Comparison of ENCODE assay signal across 9 mouse cellular contexts in genomic region chr2:91649152-91649551, GRCm38 (mm10). TPM values are rescaled to one million over a fixed set of nuclear protein-coding genes. Genes with fewer than 3 reads are reported as not detected.
DNase-seq lines count a peak whose midpoint lies in the region; ATAC-seq lines count a peak whose summit lies in the region.
"Had no signal": no experiment of that assay in that cellular context is flagged by ENCODE, and none has a peak within 500 bp of the region (broad histone marks: within the 10 kb centered on the region; RNA-seq: fewer than 3 reads in every experiment).

No protein-coding gene starts in this region.

- no peak for ATAC-seq in erythroblast, adult 5-6 weeks (replicated peaks; ENCODE audit: low FRiP score, poor library complexity, severe bottlenecking)
- no peak for ATAC-seq in embryonic facial prominence, embryonic 13.5 days (ENCODE audit: insufficient number of reproducible peaks, insufficient read depth, low FRiP score, low TSS enrichment, low read depth)
- ATAC-seq in stomach, embryonic 14.5 days (ENCODE audit: insufficient number of reproducible peaks, insufficient read depth, low FRiP score, low read depth): no peak

- peaks cover 52% of the 10 kb centered on the region for H3K4me1 ChIP-seq in erythroblast, embryonic 14.5 days (ENCODE audit: control insufficient read depth)
- H3K4me1 ChIP-seq in embryonic facial prominence, embryonic 13.5 days: peaks cover 22% of the 10 kb centered on the region
- H3K4me1 ChIP-seq in limb, embryonic 10.5 days: peaks cover 18% of the 10 kb centered on the region
- H3K4me1 ChIP-seq in stomach, embryonic 14.5 days (ENCODE audit: control insufficient read depth, insufficient read depth, low read length): peaks cover 14% of the 10 kb centered on the region; the same call in 1 of the 2 replicates

- H3K27me3 ChIP-seq in erythroblast, embryonic 14.5 days (ENCODE audit: control insufficient read depth): no peaks in the 10 kb centered on the region
- no peaks in the 10 kb centered on the region for H3K27me3 ChIP-seq in embryonic facial prominence, embryonic 13.5 days
- H3K27me3 ChIP-seq in limb, embryonic 10.5 days (ENCODE audit: low read depth, poor library complexity, severe bottlenecking): no peaks in the 10 kb centered on the region
- no peaks in the 10 kb centered on the region for H3K27me3 ChIP-seq in stomach, embryonic 14.5 days (ENCODE audit: control insufficient read depth, insufficient read depth, low read length)

- peaks cover 64% of the 10 kb centered on the region for H3K36me3 ChIP-seq in erythroblast, embryonic 14.5 days (ENCODE audit: control insufficient read depth)
- H3K36me3 ChIP-seq in embryonic facial prominence, embryonic 13.5 days: peaks cover 54% of the 10 kb centered on the region
- H3K36me3 ChIP-seq in limb, embryonic 10.5 days: peaks cover 63% of the 10 kb centered on the region
- H3K36me3 ChIP-seq in stomach, embryonic 14.5 days (ENCODE audit: control insufficient read depth, insufficient read depth, low read length): peaks cover 44% of the 10 kb centered on the region

- H3K27ac ChIP-seq in embryonic facial prominence, embryonic 13.5 days: peak overlapping the region; percentile 94
- peak overlapping the region; percentile 94 for H3K27ac ChIP-seq in limb, embryonic 10.5 days
- H3K27ac ChIP-seq in stomach, embryonic 14.5 days (ENCODE audit: low read length): peak overlapping the region; percentile 86

- peak overlapping the region; percentile 94 for H3K4me2 ChIP-seq in embryonic facial prominence, embryonic 13.5 days
- peak overlapping the region; percentile 65 for H3K4me2 ChIP-seq in stomach, embryonic 14.5 days (replicated peaks; ENCODE audit: low read depth, low read length)

- peak; percentile 40 for DNase-seq in 3134 (ENCODE audit: extremely low read depth, insufficient read length, low spot score)
- no peak for DNase-seq in limb, embryonic 10.5 days (ENCODE audit: low spot score)
- DNase-seq in retina, postnatal 1 day: no peak
- DNase-seq in left cerebral cortex, postnatal 36 days (ENCODE audit: low spot score in 2 of 2): no peak

- peak overlapping the region; percentile 73 for H3K4me3 ChIP-seq in erythroblast, embryonic 14.5 days (replicated peaks)
- H3K4me3 ChIP-seq in embryonic facial prominence, embryonic 13.5 days: peak overlapping the region; percentile 86
- H3K4me3 ChIP-seq in limb, embryonic 10.5 days: peak overlapping the region; percentile 98
- peak overlapping the region; percentile 88 for H3K4me3 ChIP-seq in stomach, embryonic 14.5 days (ENCODE audit: low read depth, low read length)

- 2% methylated on average over 15 of the region's 15 CpGs for WGBS in embryonic facial prominence, embryonic 13.5 days
- 3% methylated on average over 15 of the region's 15 CpGs for WGBS in limb, embryonic 10.5 days
- under 1% methylated on average over 15 of the region's 15 CpGs for whole genome bisulfite sequencing in stomach, embryonic 14.5 days

- 0 out of 2 replicates have a peak, but pooled peaks cover 2% of the 10 kb centered on the region for H3K9me3 ChIP-seq in erythroblast, embryonic 14.5 days (ENCODE audit: control insufficient read depth, low read length)
- no peaks in the 10 kb centered on the region for H3K9me3 ChIP-seq in embryonic facial prominence, embryonic 13.5 days
- no peaks in the 10 kb centered on the region for H3K9me3 ChIP-seq in limb, embryonic 10.5 days (replicated peaks)
- H3K9me3 ChIP-seq in stomach, embryonic 14.5 days (ENCODE audit: control insufficient read depth, low read depth, low read length): no peaks in the 10 kb centered on the region

- intact Hi-C loops in left cerebral cortex, postnatal 36 days (cut with DNase I): no loop called here

- peak overlapping the region; percentile 94 for H3K9ac ChIP-seq in embryonic facial prominence, embryonic 13.5 days
- peak overlapping the region; percentile 85 for H3K9ac ChIP-seq in stomach, embryonic 14.5 days (replicated peaks; ENCODE audit: low read depth, low read length)

RNA-seq across cellular contexts. Expression of gene Zfp408, which starts 0.4 kb away (rescaled TPM):
- polyA plus RNA-seq in erythroblast, embryonic 14.5 days (2012): 0.56 and 0.74 TPM in 2 replicates
- 0.77 and 1.0 TPM in 2 replicates for total RNA-seq in erythroblast, adult 5-6 weeks (2015; ENCODE audit: low replicate concordance)
- 2.1 and 6.5 TPM in 2 replicates for total RNA-seq in erythroblast, adult 5-6 weeks (2017; ENCODE audit: low replicate concordance)
- polyA plus RNA-seq in embryonic facial prominence, embryonic 13.5 days (2015; fragmentation: Nextera tagmentation; extraction: Ambion mirVana): 13.9 and 14.3 TPM in 2 replicates
- 11.3 and 12.8 TPM in 2 replicates for polyA plus RNA-seq in limb, embryonic 10.5 days (2016; fragmentation: Nextera tagmentation; extraction: Ambion mirVana)
- 7.6 and 8.7 TPM in 2 replicates for polyA plus RNA-seq in stomach, embryonic 14.5 days (2014; fragmentation: Nextera tagmentation; extraction: Ambion mirVana)
- total RNA-seq in left cerebral cortex, postnatal 36 days (2021): 10 to 100 TPM in 1 of 2 experiments, 1 to 10 TPM in 1; 9.6 to 14.6 TPM

RNA-seq across cellular contexts. Expression of gene Arhgap1, which starts 0.5 kb away (rescaled TPM):
- polyA plus RNA-seq in erythroblast, embryonic 14.5 days (2012): 1.5 and 1.7 TPM in 2 replicates
- 39.5 and 46.7 TPM in 2 replicates for total RNA-seq in erythroblast, adult 5-6 weeks (2015; ENCODE audit: low replicate concordance)
- total RNA-seq in erythroblast, adult 5-6 weeks (2017; ENCODE audit: low replicate concordance): 29.9 and 33.3 TPM in 2 replicates
- 92.9 and 108 TPM in 2 replicates for polyA plus RNA-seq in embryonic facial prominence, embryonic 13.5 days (2015; fragmentation: Nextera tagmentation; extraction: Ambion mirVana)
- polyA plus RNA-seq in limb, embryonic 10.5 days (2016; fragmentation: Nextera tagmentation; extraction: Ambion mirVana): 72.1 and 75.0 TPM in 2 replicates
- polyA plus RNA-seq in stomach, embryonic 14.5 days (2014; fragmentation: Nextera tagmentation; extraction: Ambion mirVana): 147 and 154 TPM in 2 replicates
- 10 to 100 TPM; 69.2 to 75.7 TPM for total RNA-seq in left cerebral cortex, postnatal 36 days (2021)

RNA-seq across cellular contexts. Expression of gene F2, which starts 12.9 kb away (rescaled TPM):
- 0.05 and 0.09 TPM in 2 replicates for polyA plus RNA-seq in erythroblast, embryonic 14.5 days (2012)
- not detected in 2 replicates for total RNA-seq in erythroblast, adult 5-6 weeks (2015; ENCODE audit: low replicate concordance)
- total RNA-seq in erythroblast, adult 5-6 weeks (2017; ENCODE audit: low replicate concordance): not detected in 2 replicates
- 0.27 and 4.3 TPM in 2 replicates for polyA plus RNA-seq in embryonic facial prominence, embryonic 13.5 days (2015; fragmentation: Nextera tagmentation; extraction: Ambion mirVana)
- not detected in 2 replicates for polyA plus RNA-seq in limb, embryonic 10.5 days (2016; fragmentation: Nextera tagmentation; extraction: Ambion mirVana)
- polyA plus RNA-seq in stomach, embryonic 14.5 days (2014; fragmentation: Nextera tagmentation; extraction: Ambion mirVana): 0.13 and 0.61 TPM in 2 replicates
- total RNA-seq in left cerebral cortex, postnatal 36 days (2021): not detected
- total RNA-seq: heart, postnatal 36 days had no signal

Comparison
In these comparisons a context has a peak if more than half of its experiments do, and no peak if none do; other contexts are left out.
1. RNA of gene Arhgap1, which starts 0.5 kb away (polyA plus RNA-seq): 147 to 154 TPM in stomach, embryonic 14.5 days, 92.9 to 108 TPM in embryonic facial prominence, embryonic 13.5 days and 72.1 to 75.0 TPM in limb, embryonic 10.5 days; 1.5 to 1.7 TPM in erythroblast, embryonic 14.5 days; every median in the first group is over 10 times any median in the second.
2. Peak in every context shown above with its lines, with median percentiles within 50 percentile points of each other: H3K4me3 ChIP-seq and H3K27ac ChIP-seq.